9 mouse cellular contexts compared by ENCODE assay signal in genomic region chr4:148804780-148805160, GRCm38 (mm10). TPM values are rescaled to one million over a fixed set of nuclear protein-coding genes. Genes with fewer than 3 reads are reported as not detected.
DNase-seq lines count a peak whose midpoint lies in the region; ATAC-seq lines count a peak whose summit lies in the region.
"Had no signal": no experiment of that assay in that cellular context is flagged by ENCODE, and none has a peak within 500 bp of the region (broad histone marks: within the 10 kb centered on the region; RNA-seq: fewer than 3 reads in every experiment).

No protein-coding gene starts in this region.

- H3K27me3 ChIP-seq in heart, embryonic 15.5 days = peaks cover 35% of the 10 kb centered on the region
- peaks cover 35% of the 10 kb centered on the region for H3K27me3 ChIP-seq in embryonic facial prominence, embryonic 11.5 days (ENCODE audit: control insufficient read depth, insufficient read depth, low read length)
- H3K27me3 ChIP-seq in intestine, embryonic 14.5 days (replicated peaks; ENCODE audit: control insufficient read depth, insufficient read depth, low read length) = peaks cover 45% of the 10 kb centered on the region
- peaks cover 42% of the 10 kb centered on the region for H3K27me3 ChIP-seq in midbrain, embryonic 16.5 days (ENCODE audit: control insufficient read depth, insufficient read depth, low read depth, low read length)

- peak overlapping the region; percentile 96 for H3K27ac ChIP-seq in heart, embryonic 15.5 days
- no peak overlapping the region for H3K27ac ChIP-seq in embryonic facial prominence, embryonic 11.5 days (replicated peaks; ENCODE audit: low read depth, low read length)
- H3K27ac ChIP-seq in intestine, embryonic 14.5 days (ENCODE audit: low read depth) = no peak overlapping the region
- H3K27ac ChIP-seq in midbrain, embryonic 16.5 days (ENCODE audit: low read length) = no peak overlapping the region

- H3K4me1 ChIP-seq in heart, embryonic 15.5 days (replicated peaks) = peaks cover 51% of the 10 kb centered on the region
- peaks cover 15% of the 10 kb centered on the region for H3K4me1 ChIP-seq in embryonic facial prominence, embryonic 11.5 days (ENCODE audit: control insufficient read depth, insufficient read depth, low read length)
- H3K4me1 ChIP-seq in intestine, embryonic 14.5 days (replicated peaks; ENCODE audit: control insufficient read depth, insufficient read depth, low read length) = peaks cover 22% of the 10 kb centered on the region
- H3K4me1 ChIP-seq in midbrain, embryonic 16.5 days (ENCODE audit: control insufficient read depth, insufficient read depth, low read length) = peaks cover 33% of the 10 kb centered on the region

- no peaks in the 10 kb centered on the region for H3K36me3 ChIP-seq in heart, embryonic 15.5 days
- H3K36me3 ChIP-seq in embryonic facial prominence, embryonic 11.5 days (replicated peaks; ENCODE audit: control insufficient read depth, insufficient read depth, low read depth, low read length) = no peaks in the 10 kb centered on the region
- H3K36me3 ChIP-seq in intestine, embryonic 14.5 days (ENCODE audit: control insufficient read depth, insufficient read depth, low read length) = no peaks in the 10 kb centered on the region
- no peaks in the 10 kb centered on the region for H3K36me3 ChIP-seq in midbrain, embryonic 16.5 days (ENCODE audit: control insufficient read depth, insufficient read depth, low read length)
- H3K36me3 ChIP-seq: G1E had no signal

- H3K9ac ChIP-seq in heart, embryonic 15.5 days = peak overlapping the region; percentile 87
- peak overlapping the region; percentile 53 for H3K9ac ChIP-seq in embryonic facial prominence, embryonic 11.5 days (replicated peaks; ENCODE audit: low read length)
- H3K9ac ChIP-seq in intestine, embryonic 14.5 days (ENCODE audit: low read length) = peak overlapping the region; percentile 49
- peak overlapping the region; percentile 61 for H3K9ac ChIP-seq in midbrain, embryonic 16.5 days (ENCODE audit: low read depth, low read length)

- WGBS in heart, embryonic 15.5 days = 2% methylated on average over 12 of the region's 16 CpGs
- 0% methylated on average over 16 of the region's 16 CpGs for WGBS in embryonic facial prominence, embryonic 11.5 days
- 3% methylated on average over 14 of the region's 16 CpGs for WGBS in intestine, embryonic 14.5 days
- under 1% methylated on average over 15 of the region's 16 CpGs for WGBS in midbrain, embryonic 16.5 days

- H3K4me3 ChIP-seq in heart, embryonic 15.5 days = peak overlapping the region; percentile 89
- peak overlapping the region; percentile 44 for H3K4me3 ChIP-seq in embryonic facial prominence, embryonic 11.5 days (ENCODE audit: low read depth, low read length)
- peak overlapping the region; percentile 74 for H3K4me3 ChIP-seq in intestine, embryonic 14.5 days (ENCODE audit: low read depth, low read length)
- peak overlapping the region; percentile 52 for H3K4me3 ChIP-seq in midbrain, embryonic 16.5 days (ENCODE audit: low read depth, low read length)

- H3K9me3 ChIP-seq in heart, embryonic 15.5 days (replicated peaks) = no peaks in the 10 kb centered on the region
- no peaks in the 10 kb centered on the region for H3K9me3 ChIP-seq in embryonic facial prominence, embryonic 11.5 days (replicated peaks; ENCODE audit: control insufficient read depth, low read length)
- no peaks in the 10 kb centered on the region for H3K9me3 ChIP-seq in intestine, embryonic 14.5 days (ENCODE audit: control insufficient read depth, low read length)
- H3K9me3 ChIP-seq in midbrain, embryonic 16.5 days (replicated peaks; ENCODE audit: control insufficient read depth, low read length, poor library complexity, severe bottlenecking) = no peaks in the 10 kb centered on the region

- DNase-seq in heart, adult 11 months = no peak
- no peak for DNase-seq in embryonic facial prominence, embryonic 11.5 days (ENCODE audit: low spot score)
- no peak for DNase-seq in intestine, embryonic 14.5 days (ENCODE audit: low spot score)
- no peak for DNase-seq in ovary, postnatal 36 days (ENCODE audit: low spot score)
- DNase-seq in urinary bladder, postnatal 4 days (ENCODE audit: low spot score in 2 of 2) = no peak
- DNase-seq in layer of hippocampus, postnatal 36 days = no peak

- peak overlapping the region; percentile 86 for H3K4me2 ChIP-seq in heart, embryonic 15.5 days
- peak overlapping the region; percentile 84 for H3K4me2 ChIP-seq in embryonic facial prominence, embryonic 11.5 days (ENCODE audit: low read depth, low read length)
- H3K4me2 ChIP-seq in intestine, embryonic 14.5 days (ENCODE audit: low read length) = peak overlapping the region; percentile 99
- peak overlapping the region; percentile 100 for H3K4me2 ChIP-seq in midbrain, embryonic 16.5 days (ENCODE audit: low read length)

- peak; percentile 7; the same call in 1 of the 2 replicates for ATAC-seq in heart, embryonic 15.5 days (replicated peaks; ENCODE audit: insufficient number of reproducible peaks, insufficient read depth, low FRiP score, low read depth)
- no peak for ATAC-seq in embryonic facial prominence, embryonic 11.5 days (replicated peaks; ENCODE audit: insufficient number of reproducible peaks, low FRiP score, low TSS enrichment, low read depth)
- no peak for ATAC-seq in intestine, embryonic 14.5 days (replicated peaks; ENCODE audit: low FRiP score, low TSS enrichment, low read depth)
- ATAC-seq in midbrain, embryonic 16.5 days = no peak

RNA-seq across cellular contexts. Expression of gene Casz1, which starts 0.5 kb away (rescaled TPM):
- polyA plus RNA-seq in heart, embryonic 15.5 days (2015; fragmentation: Nextera tagmentation; extraction: Ambion mirVana) = 20.7 and 22.6 TPM in 2 replicates
- polyA plus RNA-seq in embryonic facial prominence, embryonic 11.5 days (2014; fragmentation: Nextera tagmentation; extraction: Ambion mirVana) = 1.1 and 2.9 TPM in 2 replicates
- polyA plus RNA-seq in intestine, embryonic 14.5 days (2014; fragmentation: Nextera tagmentation; extraction: Ambion mirVana) = 6.6 and 7.8 TPM in 2 replicates
- 2.6 TPM in 2 replicates for polyA plus RNA-seq in midbrain, embryonic 16.5 days (2015; fragmentation: Nextera tagmentation; extraction: Ambion mirVana)
- under 1 TPM; 0.52 to 0.66 TPM for total RNA-seq in layer of hippocampus, postnatal 36 days (2021)
